Mouse (Mus musculus) T-cell, adult 66 days (primary cell): Measurements from ENCODE around the gene Tfip11. TPM values are rescaled to one million over a fixed set of nuclear protein-coding genes. Genes with fewer than 3 reads are reported as not detected.

Experiments used
- total RNA-seq, 2 experiments: library from RNA; stranded (reverse); gene quantifications; 3 replicates in 1 of 2; 4 replicates in 1 of 2; pipeline ENCODE4 v1.2.4; 2023

Gene Tfip11
- 10 to 100 TPM; 69.4 to 89.8 TPM for total RNA-seq

GRCm38 (mm10) chr5:112325546-112326445, at the start of gene Tfip11:
TSS of gene Tfip11 (plus strand) at chr5:112326358.

GRCm38 (mm10) chr5:112342463-112343204, 16.5 kb downstream of the Tfip11 start, which contains the start of the genes Srrd and Hps4:
TSS of gene Srrd (minus strand) at chr5:112343040.
TSS of gene Hps4 (plus strand) at chr5:112343083.

GRCm38 (mm10) chr5:112355910-112356309, 29.8 kb downstream of the Tfip11 start, which contains the start of gene Gm6583:
TSS of gene Gm6583 (minus strand) at chr5:112356033.

Other genes starting within 250 kb of the Tfip11 start
- not detected for gene Cryba4, start 73.8 kb upstream of the Tfip11 start, total RNA-seq
- not detected for gene Crybb1, start 70.5 kb upstream of the Tfip11 start, total RNA-seq
- gene Tpst2, start 49.7 kb upstream of the Tfip11 start, total RNA-seq = 100 to 1,000 TPM; 131 to 156 TPM
- gene Srrd, start 16.7 kb downstream of the Tfip11 start, total RNA-seq = 10 to 100 TPM; 31.1 to 40.3 TPM
- 10 to 100 TPM; 19.2 to 22.2 TPM for gene Hps4, start 16.7 kb downstream of the Tfip11 start, total RNA-seq
- not detected for gene Gm6583, start 29.7 kb downstream of the Tfip11 start, total RNA-seq
- not detected for gene Asphd2, start 68.5 kb downstream of the Tfip11 start, total RNA-seq
- gene Gm6588, start 123.1 kb downstream of the Tfip11 start, total RNA-seq = not detected